Mouse (Mus musculus) gastrocnemius, postnatal 25 days (tissue): ENCODE measurements around the gene Eml3. TPM values are rescaled to one million over a fixed set of nuclear protein-coding genes. Genes with fewer than 3 reads are reported as not detected.

Experiments
- DNase-seq: peaks from one replicate; pipeline ENCODE4 v3.0.0; 2022
- microRNA-seq, 2 experiments: library from miRNA; unstranded; fragments of <30 nt; microRNA quantifications; one replicate each; pipeline ENCODE4 v1.2.0; 2021; ENCODE audit warnings: borderline replicate concordance in 2 of 2
- total RNA-seq, 2 experiments: library from RNA; stranded (reverse); gene quantifications; 1 replicate in 1 of 2; 2 replicates in 1 of 2; pipeline ENCODE4 v1.2.3; 2021

Gene Eml3
- total RNA-seq, 2 experiments from 2014 or later: 6.0 to 7.2 TPM

DNA sequence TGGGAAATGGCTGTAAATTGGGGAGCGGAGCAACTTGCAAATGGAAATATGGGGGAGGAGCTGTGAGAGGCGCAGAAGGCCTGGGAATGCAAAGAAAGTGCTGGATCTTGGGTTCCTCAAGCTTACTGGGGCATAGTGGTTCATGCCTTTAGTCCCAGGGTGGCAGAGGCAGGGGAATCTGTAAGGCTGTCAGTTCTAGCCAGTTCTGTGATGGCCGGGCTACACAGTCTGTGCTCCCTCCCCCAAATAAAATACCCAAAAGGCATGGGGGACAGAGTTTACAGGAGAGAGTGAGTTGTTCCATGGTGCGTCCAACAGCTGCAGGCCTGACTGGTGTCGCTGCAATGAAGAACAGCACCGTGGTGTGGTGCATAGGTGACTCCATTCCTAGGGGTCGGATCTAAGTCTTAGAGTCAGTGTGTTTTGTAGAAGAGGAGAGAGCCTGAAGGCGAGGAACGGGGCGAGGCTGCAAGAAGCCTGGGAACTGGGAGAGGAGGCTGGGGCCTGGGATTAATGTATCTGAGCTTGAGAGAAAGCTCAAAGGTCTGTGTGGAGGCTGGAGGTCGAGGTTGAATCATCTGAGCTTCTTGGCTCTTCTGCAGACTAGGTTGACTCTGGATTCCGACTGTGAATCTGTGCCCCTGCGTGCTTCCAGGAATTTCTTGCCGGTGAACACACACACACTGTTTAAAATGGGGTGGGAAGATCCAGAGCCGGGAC, 59.2 kb downstream of the Eml3 start:
- no peak for DNase-seq

GRCm38 (mm10) chr19:8989066-8989566, 59.8 kb downstream of the Eml3 start, which contains the start of gene Ahnak:
Ahnak (plus strand) TSS chr19:8989284.
- DNase-seq: peak; percentile 92

GRCm38 (mm10) chr19:8989567-8990431, 60.4 kb downstream of the Eml3 start:
- DNase-seq: peak; percentile 95

- no peak for DNase-seq
Measured at GRCm38 (mm10) chr19:8990432-8991102, 61.2 kb downstream of the Eml3 start.

Small RNAs within 50 kb of the gene (microRNA-seq; reads per million reads assigned to microRNA genes)
- gene Mir5136: 0 to 0.74 reads per million in 2 experiments

Other genes starting within 250 kb of the Eml3 start
- 10 to 100 TPM; 26.7 to 34.6 TPM for gene Slc3a2, start 206.2 kb upstream of the Eml3 start, total RNA-seq
- 10 to 100 TPM; 16.9 to 18.2 TPM for gene Wdr74, start 193.7 kb upstream of the Eml3 start, total RNA-seq
- gene 1700092M07Rik, start 188.8 kb upstream of the Eml3 start, total RNA-seq: not detected
- 10 to 100 TPM; 20.9 to 21.6 TPM for gene Stx5a, start 188.1 kb upstream of the Eml3 start, total RNA-seq
- gene Nxf1, start 172.5 kb upstream of the Eml3 start, total RNA-seq: 10 to 100 TPM; 32.4 to 33.8 TPM
- 10 to 100 TPM; 82.8 to 87.5 TPM for gene Tmem223, start 158.6 kb upstream of the Eml3 start, total RNA-seq
- gene Tmem179b, start 155.1 kb upstream of the Eml3 start, total RNA-seq: 1 to 10 TPM; 8.3 to 9.8 TPM
- gene Taf6l, start 143.1 kb upstream of the Eml3 start, total RNA-seq: 1 to 10 TPM; 4.8 to 5.8 TPM
- gene Polr2g, start 131.0 kb upstream of the Eml3 start, total RNA-seq: 10 to 100 TPM; 29.3 to 34.7 TPM
- under 1 TPM; 0.43 to 0.56 TPM for gene Zbtb3, start 127.0 kb upstream of the Eml3 start, total RNA-seq
- 10 to 100 TPM; 10.9 to 13.1 TPM for gene Ttc9c, start 110.2 kb upstream of the Eml3 start, total RNA-seq
- 10 to 100 TPM; 34.7 to 38.6 TPM for gene Hnrnpul2, start 109.5 kb upstream of the Eml3 start, total RNA-seq
- not detected for gene AC129217.1, start 99.8 kb upstream of the Eml3 start, total RNA-seq
- 10 to 100 TPM; 15.7 to 20.8 TPM for gene Bscl2, start 92.1 kb upstream of the Eml3 start, total RNA-seq
- not detected for gene Gng3, start 90.4 kb upstream of the Eml3 start, total RNA-seq
- gene Lrrn4cl, start 78.8 kb upstream of the Eml3 start, total RNA-seq: 10 to 100 TPM in 1 of 2 experiments, 1 to 10 TPM in 1; 6.8 to 10.9 TPM
- gene Ubxn1, start 58.1 kb upstream of the Eml3 start, total RNA-seq: 100 to 1,000 TPM; 190 to 208 TPM
- 10 to 100 TPM; 50.8 to 57.0 TPM for gene Uqcc3, start 48.6 kb upstream of the Eml3 start, total RNA-seq
- gene Lbhd1, start 45.8 kb upstream of the Eml3 start, total RNA-seq: 10 to 100 TPM in 1 of 2 experiments, 1 to 10 TPM in 1; 4.8 to 10.3 TPM
- not detected for gene Gm49403, start 45.6 kb upstream of the Eml3 start, total RNA-seq
- 10 to 100 TPM; 13.1 to 18.0 TPM for gene 1810009A15Rik, start 40.7 kb upstream of the Eml3 start, total RNA-seq
- not detected for gene Gm49416, start 40.6 kb upstream of the Eml3 start, total RNA-seq
- 1 to 10 TPM; 8.3 to 9.4 TPM for gene Ints5, start 36.5 kb upstream of the Eml3 start, total RNA-seq
- 10 to 100 TPM; 23.1 to 25.9 TPM for gene Ganab, start 31.5 kb upstream of the Eml3 start, total RNA-seq
- gene B3gat3, start 9.2 kb upstream of the Eml3 start, total RNA-seq: 10 to 100 TPM; 27.2 to 28.3 TPM
- gene Rom1, start 196 bp upstream of the Eml3 start, total RNA-seq: 10 to 100 TPM in 1 of 2 experiments, 1 to 10 TPM in 1; 6.7 to 18.4 TPM
- gene Mta2, start 12.3 kb downstream of the Eml3 start, total RNA-seq: 10 to 100 TPM; 19.5 to 21.9 TPM
- 1 to 10 TPM; 5.7 to 7.2 TPM for gene Tut1, start 24.3 kb downstream of the Eml3 start, total RNA-seq
- gene Eef1g, start 37.5 kb downstream of the Eml3 start, total RNA-seq: 100 to 1,000 TPM; 464 to 492 TPM
- 100 to 1,000 TPM; 183 to 204 TPM for gene Ahnak, start 59.7 kb downstream of the Eml3 start, total RNA-seq
- gene Scgb1a1, start 158.4 kb downstream of the Eml3 start, total RNA-seq: not detected
- 10 to 100 TPM; 25.1 to 26.0 TPM for gene Asrgl1, start 206.1 kb downstream of the Eml3 start, total RNA-seq